Mouse (Mus musculus) monocyte, adult 2 months (primary cell): ENCODE results near the gene Gm44805.
A peak's percentile ranks its signal among the peaks of the same experiment; 100 is the strongest.
"Not testable (repeated sequence)": the region's sequence is repeated elsewhere in the genome, so short reads cannot be mapped to it uniquely, and the experiment has no call there.

ENCODE experiments used
- DNase-seq, 2 experiments: peaks; one replicate each; pipeline ENCODE4 v3.0.0; 2022; ENCODE audit warnings: low spot score in 2 of 2, low read depth in 1 of 2

Gm44805 gene

GRCm38 (mm10) chr7:19699827-19700148 lies 18.6 kb upstream of the Gm44805 start:
- DNase-seq = no peak

GRCm38 (mm10) chr7:19698907-19699826 lies 17.9 kb upstream of the Gm44805 start, which contains the start of gene Apoe:
Gene Apoe, minus strand, starts transcription at chr7:19699188.
- DNase-seq = no peak

- DNase-seq = no peak
Measured at GRCm38 (mm10) chr7:19697949-19698906, 17.0 kb upstream of the Gm44805 start.

- no peak for DNase-seq
Measured at GRCm38 (mm10) chr7:19696336-19696873, 15.2 kb upstream of the Gm44805 start.

GRCm38 (mm10) chr7:19695881-19696280 lies 14.7 kb upstream of the Gm44805 start:
- DNase-seq = no peak

GRCm38 (mm10) chr7:19695213-19695594 lies 14.0 kb upstream of the Gm44805 start:
- DNase-seq = no peak

- no peak for DNase-seq
Measured at GRCm38 (mm10) chr7:19694336-19695212, 13.4 kb upstream of the Gm44805 start.

- no peak for DNase-seq
Measured at GRCm38 (mm10) chr7:19693421-19693820, 12.2 kb upstream of the Gm44805 start.

- DNase-seq = no peak
Measured at GRCm38 (mm10) chr7:19691873-19692865, 10.9 kb upstream of the Gm44805 start, which contains the start of gene Apoc1. Gene Apoc1, minus strand, starts transcription at chr7:19692660.

- DNase-seq = no peak
Measured at GRCm38 (mm10) chr7:19691434-19691833, 10.2 kb upstream of the Gm44805 start.

- DNase-seq = no peak
Measured at GRCm38 (mm10) chr7:19690845-19691244, 9.6 kb upstream of the Gm44805 start.

- no peak for DNase-seq
Measured at GRCm38 (mm10) chr7:19688611-19689010, 7.4 kb upstream of the Gm44805 start.

GRCm38 (mm10) chr7:19688101-19688500 lies 6.9 kb upstream of the Gm44805 start:
- DNase-seq = no peak

- not testable (repeated sequence) for DNase-seq
Measured at GRCm38 (mm10) chr7:19686927-19687583, 5.8 kb upstream of the Gm44805 start.

- no peak for DNase-seq
Measured at GRCm38 (mm10) chr7:19686521-19686920, 5.3 kb upstream of the Gm44805 start.

GRCm38 (mm10) chr7:19685374-19685773 lies 4.2 kb upstream of the Gm44805 start:
- DNase-seq = no peak

GRCm38 (mm10) chr7:19683771-19684201 lies 2.6 kb upstream of the Gm44805 start:
- DNase-seq = peak in 1 of 2 experiments; percentile 23

GRCm38 (mm10) chr7:19682979-19683378 lies 1.8 kb upstream of the Gm44805 start:
- no peak for DNase-seq

- DNase-seq = no peak
Measured at GRCm38 (mm10) chr7:19680702-19681101, 521 bp downstream of the Gm44805 start.
